Mouse (Mus musculus): Measurements from ENCODE around the gene Usf3. TPM values are rescaled to one million over a fixed set of nuclear protein-coding genes. Genes with fewer than 3 reads are reported as not detected.
A peak's percentile ranks its signal among the peaks of the same experiment; 100 is the strongest.

Usf3 gene
- polyA plus RNA-seq, 1 experiment from 2014 or later = 2.6 TPM

GRCm38 (mm10) chr16:44168990-44169389, 4.1 kb upstream of the Usf3 start:
- Histone ChIP-seq H3K4me3 (replicated peaks; ENCODE audit: low read depth, low read length) (no peak overlapping the region), H3K9me3 (replicated peaks; ENCODE audit: low read length) (no peaks in the 10 kb centered on the region), H3K9ac (ENCODE audit: low read depth, low read length) (no peak overlapping the region), H3K4me2 (ENCODE audit: low read length) (no peak overlapping the region), H3K27ac (no peak overlapping the region), H3K27me3 (ENCODE audit: insufficient read depth, low read length) (no peaks in the 10 kb centered on the region), H3K4me1 (replicated peaks; ENCODE audit: insufficient read depth, low read length) (peaks cover under 1% of the 10 kb centered on the region), H3K36me3 (ENCODE audit: insufficient read depth, low read length) (no peaks in the 10 kb centered on the region)
- no peak for TF ChIP-seq CTCF (IDR thresholded peaks at IDR 0.05; ENCODE audit: low read depth)
- DNase-seq (ENCODE audit: low spot score) (no peak), ATAC-seq (replicated peaks; ENCODE audit: low FRiP score, low read depth) (no peak)
- WGBS = 76% methylated on average over 4 of the region's 4 CpGs

GRCm38 (mm10) chr16:44172297-44173154, 520 bp upstream of the Usf3 start:
- peak; percentile 100 for ATAC-seq (replicated peaks; ENCODE audit: low FRiP score, low read depth)
- Histone ChIP-seq H3K9me3 (replicated peaks; ENCODE audit: low read length) (no peaks in the 10 kb centered on the region), H3K27ac (peak overlapping the region; percentile 97), H3K4me3 (replicated peaks; ENCODE audit: low read depth, low read length) (peak overlapping the region; percentile 98), H3K4me2 (ENCODE audit: low read length) (peak overlapping the region; percentile 84), H3K27me3 (ENCODE audit: insufficient read depth, low read length) (no peaks in the 10 kb centered on the region), H3K36me3 (ENCODE audit: insufficient read depth, low read length) (no peaks in the 10 kb centered on the region), H3K9ac (ENCODE audit: low read depth, low read length) (peak overlapping the region; percentile 60; the same call in 1 of the 2 replicates), H3K4me1 (replicated peaks; ENCODE audit: insufficient read depth, low read length) (peaks cover 13% of the 10 kb centered on the region)
- peak; percentile 100 for DNase-seq (ENCODE audit: low spot score)
- WGBS = 0% methylated on average over 26 of the region's 26 CpGs
- peak; percentile 55 for TF ChIP-seq CTCF (IDR thresholded peaks at IDR 0.05; ENCODE audit: low read depth)

- no peak for ATAC-seq (replicated peaks; ENCODE audit: low FRiP score, low read depth)
- 10% methylated on average over 7 of the region's 7 CpGs for WGBS
These were observed 1.0 kb downstream of the Usf3 start for GRCm38 (mm10) chr16:44173966-44174530.

GRCm38 (mm10) chr16:44175001-44175400, 2.0 kb downstream of the Usf3 start:
- Histone ChIP-seq H3K4me1 (replicated peaks; ENCODE audit: insufficient read depth, low read length) (peaks cover 13% of the 10 kb centered on the region), H3K4me3 (replicated peaks; ENCODE audit: low read depth, low read length) (no peak overlapping the region), H3K27ac (no peak overlapping the region), H3K27me3 (ENCODE audit: insufficient read depth, low read length) (no peaks in the 10 kb centered on the region), H3K36me3 (ENCODE audit: insufficient read depth, low read length) (no peaks in the 10 kb centered on the region), H3K9me3 (replicated peaks; ENCODE audit: low read length) (no peaks in the 10 kb centered on the region), H3K4me2 (ENCODE audit: low read length) (no peak overlapping the region), H3K9ac (ENCODE audit: low read depth, low read length) (no peak overlapping the region)
- no peak for DNase-seq (ENCODE audit: low spot score)
- no peak for ATAC-seq (replicated peaks; ENCODE audit: low FRiP score, low read depth)
- 72% methylated on average over 1 of the region's 1 CpGs for WGBS
- TF ChIP-seq CTCF (IDR thresholded peaks at IDR 0.05; ENCODE audit: low read depth) = no peak

More at GRCm38 (mm10) chr16:44173966-44174530, 1.0 kb downstream of the Usf3 start:
- Histone ChIP-seq H3K4me3 (replicated peaks; ENCODE audit: low read depth, low read length) (peak overlapping the region; percentile 98), H3K4me1 (replicated peaks; ENCODE audit: insufficient read depth, low read length) (peaks cover 13% of the 10 kb centered on the region), H3K36me3 (ENCODE audit: insufficient read depth, low read length) (no peaks in the 10 kb centered on the region), H3K9me3 (replicated peaks; ENCODE audit: low read length) (no peaks in the 10 kb centered on the region), H3K4me2 (ENCODE audit: low read length) (peak overlapping the region; percentile 71), H3K9ac (ENCODE audit: low read depth, low read length) (peak overlapping the region; percentile 98), H3K27ac (peak overlapping the region; percentile 97), H3K27me3 (ENCODE audit: insufficient read depth, low read length) (no peaks in the 10 kb centered on the region)
- TF ChIP-seq CTCF (IDR thresholded peaks at IDR 0.05; ENCODE audit: low read depth) = no peak
- DNase-seq (ENCODE audit: low spot score) = peak; percentile 6

GRCm38 (mm10) chr16:44176511-44176910, 3.5 kb downstream of the Usf3 start:
- Histone ChIP-seq H3K36me3 (ENCODE audit: insufficient read depth, low read length) (no peaks in the 10 kb centered on the region), H3K27me3 (ENCODE audit: insufficient read depth, low read length) (no peaks in the 10 kb centered on the region), H3K4me1 (replicated peaks; ENCODE audit: insufficient read depth, low read length) (peaks cover 13% of the 10 kb centered on the region), H3K9ac (ENCODE audit: low read depth, low read length) (no peak overlapping the region), H3K4me2 (ENCODE audit: low read length) (no peak overlapping the region), H3K27ac (no peak overlapping the region), H3K9me3 (replicated peaks; ENCODE audit: low read length) (no peaks in the 10 kb centered on the region), H3K4me3 (replicated peaks; ENCODE audit: low read depth, low read length) (no peak overlapping the region)
- 98% methylated on average over 2 of the region's 2 CpGs for WGBS
- ATAC-seq (replicated peaks; ENCODE audit: low FRiP score, low read depth) = no peak
- no peak for TF ChIP-seq CTCF (IDR thresholded peaks at IDR 0.05; ENCODE audit: low read depth)
- DNase-seq (ENCODE audit: low spot score) = no peak

GRCm38 (mm10) chr16:44178555-44178954, 5.5 kb downstream of the Usf3 start:
- no peak overlapping the region for H3K4me3 ChIP-seq (replicated peaks; ENCODE audit: low read depth, low read length)
- no peaks in the 10 kb centered on the region for H3K9me3 ChIP-seq (replicated peaks; ENCODE audit: low read length)
- no peaks in the 10 kb centered on the region for H3K27me3 ChIP-seq (ENCODE audit: insufficient read depth, low read length)
- H3K36me3 ChIP-seq (ENCODE audit: insufficient read depth, low read length) = no peaks in the 10 kb centered on the region
- no peak overlapping the region for H3K4me2 ChIP-seq (ENCODE audit: low read length)
- ATAC-seq (replicated peaks; ENCODE audit: low FRiP score, low read depth) (no peak), DNase-seq (ENCODE audit: low spot score) (no peak)
- 48% methylated on average over 1 of the region's 1 CpGs for WGBS
- no peak for TF ChIP-seq CTCF (IDR thresholded peaks at IDR 0.05; ENCODE audit: low read depth)
- H3K9ac ChIP-seq (ENCODE audit: low read depth, low read length) = no peak overlapping the region
- H3K4me1 ChIP-seq (replicated peaks; ENCODE audit: insufficient read depth, low read length) = peaks cover 13% of the 10 kb centered on the region
- H3K27ac ChIP-seq = no peak overlapping the region
